Mouse (Mus musculus) cerebellum, postnatal 36 days (tissue): ENCODE results near the gene Mrtfb.
"Not testable (repeated sequence)": the region's sequence is repeated elsewhere in the genome, so short reads cannot be mapped to it uniquely, and the experiment has no call there.

Experiments used
- DNase-seq, 2 experiments: peaks; one replicate each; pipeline ENCODE4 v3.0.0; 2021 to 2022; ENCODE audit warnings: mixed read lengths in 2 of 2

Mrtfb gene

DNA sequence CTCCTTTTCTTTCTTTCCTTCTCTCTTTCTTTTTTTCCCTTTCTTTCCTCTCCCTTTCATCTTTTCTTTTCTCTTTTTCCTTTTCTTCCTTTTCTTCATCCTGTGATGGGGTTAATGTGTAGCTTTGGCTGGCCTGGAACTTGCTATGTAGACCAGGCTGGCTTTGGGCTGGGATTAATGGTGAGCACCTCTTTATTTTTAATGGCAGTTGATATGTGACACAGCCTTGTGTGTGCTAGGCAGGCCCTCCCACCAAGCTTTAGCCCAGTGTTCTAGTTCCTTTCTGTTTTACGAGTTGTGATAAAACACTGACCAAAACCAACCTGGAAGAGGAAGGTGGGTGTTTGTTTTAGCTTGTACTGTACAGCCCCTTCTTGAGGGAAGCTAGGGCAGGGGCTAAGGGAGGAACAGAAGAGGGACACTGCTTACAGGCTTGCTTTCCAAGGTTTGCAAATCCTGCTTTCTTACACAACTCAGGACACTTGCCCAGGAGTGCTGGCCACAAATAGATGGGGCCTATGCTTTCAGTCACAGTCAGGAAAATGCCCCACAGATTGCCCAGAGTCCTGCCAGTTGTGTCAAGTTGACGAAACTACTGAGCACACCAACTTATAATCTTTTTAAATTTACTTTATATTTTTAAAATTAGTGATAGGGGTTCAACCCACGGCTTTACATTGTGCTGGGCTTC lies 20.6 kb downstream of the Mrtfb start:
- DNase-seq, result no peak

DNA sequence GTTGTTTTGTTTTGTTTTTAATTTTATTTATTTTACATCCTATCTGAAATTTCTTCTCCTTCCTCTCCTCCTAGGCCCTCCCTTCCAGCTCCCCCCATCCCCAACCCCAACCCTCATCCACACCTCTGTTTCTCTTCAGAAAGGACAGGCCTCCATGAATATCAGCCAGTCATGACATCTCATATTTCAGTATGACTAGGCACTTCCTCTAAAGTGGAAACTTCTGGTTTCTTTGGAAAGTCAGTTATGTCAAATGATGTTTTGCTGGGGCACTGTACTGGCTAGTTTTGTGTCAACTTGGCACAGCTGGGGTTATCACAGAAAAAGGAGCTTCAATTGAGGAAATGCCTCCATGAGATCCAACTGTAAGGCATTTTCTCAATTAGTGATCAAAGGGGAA lies 30.1 kb downstream of the Mrtfb start:
- not testable (repeated sequence) for DNase-seq

DNA sequence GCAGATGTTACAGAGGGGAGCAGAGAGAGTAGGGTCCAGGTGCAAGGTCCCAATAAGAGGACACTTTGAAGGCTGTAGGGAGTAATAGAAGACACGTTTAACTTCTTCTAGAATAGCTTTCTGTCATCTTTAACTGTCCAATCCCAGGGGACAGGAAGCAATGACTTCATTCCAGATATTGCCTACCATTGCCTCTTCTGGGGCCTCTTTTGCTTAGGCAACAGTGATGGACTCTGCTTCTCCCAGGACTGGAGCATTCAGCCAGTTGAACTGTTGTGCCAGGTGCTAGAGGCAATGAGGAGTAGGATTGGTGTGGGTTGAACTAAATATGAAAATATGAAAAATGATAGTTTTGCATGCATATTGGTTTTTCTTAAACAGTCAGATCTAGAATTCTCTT lies 41.6 kb downstream of the Mrtfb start:
- DNase-seq, result no peak

DNA sequence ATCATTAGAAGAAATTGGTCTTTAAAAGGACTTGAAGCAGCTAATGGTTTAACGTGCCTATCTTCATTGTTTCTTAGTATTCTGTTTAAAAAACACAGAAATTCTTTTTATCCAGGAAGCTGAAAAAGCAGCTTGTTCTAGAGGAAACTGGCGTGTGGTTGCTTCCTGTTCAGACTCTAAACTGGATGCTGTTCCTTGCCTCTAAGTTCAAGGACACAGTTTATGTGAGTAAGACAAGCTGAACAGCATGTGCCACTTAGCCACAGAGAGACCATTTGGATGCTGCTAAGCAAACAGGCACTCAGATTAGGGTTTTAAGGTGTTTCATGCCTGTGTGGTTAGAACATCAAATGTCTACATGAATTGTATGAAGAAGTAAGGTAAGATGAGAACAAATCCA lies 42.7 kb downstream of the Mrtfb start:
- no peak for DNase-seq

DNA sequence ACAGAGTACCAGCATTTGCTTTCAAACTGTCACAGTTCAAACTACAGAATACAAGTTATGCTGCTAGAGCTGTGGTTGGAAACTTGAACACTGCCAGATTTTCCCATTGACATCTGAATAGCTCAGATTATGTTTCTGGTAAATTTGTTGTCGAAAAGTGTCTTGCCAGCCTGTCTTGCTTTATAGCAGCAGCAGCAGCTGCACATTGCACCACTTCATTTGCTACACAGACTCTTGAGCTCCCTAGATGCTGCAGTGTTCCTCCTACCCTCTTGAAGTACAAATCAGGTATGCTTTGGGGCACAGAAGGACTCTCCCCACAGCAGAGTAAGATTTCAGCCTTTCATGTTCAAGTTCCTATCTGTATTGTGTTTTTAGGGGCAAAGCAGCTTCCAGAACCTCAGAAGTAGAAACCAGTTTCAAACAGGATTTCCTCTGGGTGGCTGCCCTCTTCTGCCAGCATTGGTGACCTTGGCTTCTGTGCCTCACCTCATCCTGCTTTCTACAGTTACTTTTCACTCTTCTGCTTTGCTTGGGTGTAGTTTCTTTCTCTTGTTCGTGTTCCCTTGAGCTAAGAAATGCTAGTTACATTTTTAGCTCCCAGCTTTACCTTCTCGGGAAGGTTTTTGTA lies 49.9 kb downstream of the Mrtfb start:
- DNase-seq, result no peak

DNA sequence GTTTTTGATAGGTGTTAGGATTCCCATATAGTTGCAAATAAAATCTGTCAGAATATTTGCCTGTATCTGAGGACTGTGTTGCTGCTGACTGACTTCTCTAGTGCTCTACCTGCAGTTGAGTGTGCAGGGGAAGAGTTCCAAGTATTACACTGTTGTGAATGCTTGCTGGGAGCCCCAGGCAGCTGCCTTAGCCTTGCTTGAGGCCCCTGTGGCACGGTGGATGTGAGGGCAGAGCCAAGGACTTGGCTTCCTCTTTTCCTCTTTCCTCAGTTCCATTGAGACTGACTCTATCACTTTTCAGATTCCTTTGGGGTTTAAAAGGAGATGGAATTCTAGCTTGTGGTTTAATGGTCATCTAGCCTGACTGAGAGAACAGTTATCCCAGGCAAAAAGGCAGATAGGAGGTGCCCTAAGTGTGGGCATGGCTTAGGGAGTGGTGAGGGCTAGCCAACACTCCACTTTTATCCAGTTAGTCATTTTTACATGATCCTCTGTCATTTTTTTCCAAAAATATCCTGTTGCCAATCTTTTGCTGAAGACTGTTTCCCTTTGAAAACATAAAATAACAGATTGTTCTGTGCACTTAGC lies 53.9 kb downstream of the Mrtfb start:
- no peak for DNase-seq

DNA sequence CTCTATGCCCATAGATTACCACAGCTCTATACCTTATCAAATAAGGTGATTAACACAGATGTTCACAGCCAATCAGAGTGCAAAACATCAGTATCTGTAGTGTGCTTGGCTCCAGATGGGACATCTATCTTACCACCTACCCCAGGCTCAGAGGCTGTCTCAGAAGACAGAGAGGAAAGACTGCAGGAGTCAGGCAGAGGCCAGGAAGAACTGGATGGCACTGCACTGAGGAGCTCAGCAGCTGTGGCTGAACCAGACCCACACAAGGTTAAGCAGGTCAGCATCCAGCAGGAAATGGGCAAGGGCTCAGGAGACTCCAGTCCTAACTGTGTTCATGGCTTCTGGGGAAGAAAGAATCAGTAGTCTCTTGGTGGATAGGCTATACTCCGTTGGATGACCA lies 55.1 kb downstream of the Mrtfb start:
- DNase-seq, result no peak

DNA sequence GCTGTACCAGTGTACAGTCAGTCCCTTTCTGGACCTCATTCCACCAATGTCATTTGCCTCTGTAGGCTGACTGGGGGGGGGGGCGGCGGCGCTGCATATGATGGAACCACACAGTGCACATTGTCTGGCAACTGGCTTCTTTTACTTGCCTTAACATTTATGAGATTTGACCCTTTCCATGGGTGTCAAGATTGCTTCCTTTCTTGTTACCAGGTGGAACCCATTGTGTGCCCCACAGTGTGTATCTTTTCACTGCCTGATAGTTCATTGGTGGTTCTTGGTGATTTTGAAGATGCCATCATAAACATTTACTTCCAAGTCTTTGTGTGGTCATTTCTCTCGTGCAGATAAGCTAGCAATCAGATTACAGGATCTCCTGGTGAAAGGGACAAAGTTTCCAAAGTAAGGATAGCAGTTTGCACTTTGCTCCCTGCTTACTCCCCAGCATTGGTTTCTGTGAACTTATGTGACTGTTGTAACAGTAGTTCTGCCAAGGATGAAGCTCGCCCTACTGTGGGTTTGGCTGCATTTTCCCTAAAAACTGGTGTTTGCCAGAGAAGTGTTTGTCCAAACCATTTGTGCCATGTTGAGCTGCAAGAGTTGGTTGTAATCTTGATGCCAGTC lies 56.9 kb downstream of the Mrtfb start:
- DNase-seq, result no peak

DNA sequence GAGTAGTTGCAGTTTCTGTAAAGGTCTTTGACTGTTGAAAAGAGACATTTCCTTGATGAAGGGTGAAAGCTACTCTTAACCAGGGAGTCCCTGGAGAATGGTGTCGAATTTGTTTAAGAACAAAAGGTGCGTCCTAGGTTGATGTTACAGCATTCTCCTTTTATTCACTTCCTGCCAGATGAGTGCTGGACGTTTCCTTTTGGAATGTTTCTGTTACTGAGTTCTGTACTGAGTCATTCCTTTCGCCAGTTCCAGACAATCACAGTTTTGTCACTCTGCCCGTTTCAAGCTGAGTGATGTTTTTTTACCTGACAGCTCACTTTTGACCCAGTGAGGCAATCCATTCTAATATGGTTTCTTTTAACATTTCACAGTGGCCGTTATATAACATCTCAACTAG lies 67.5 kb downstream of the Mrtfb start:
- DNase-seq, result no peak

DNA sequence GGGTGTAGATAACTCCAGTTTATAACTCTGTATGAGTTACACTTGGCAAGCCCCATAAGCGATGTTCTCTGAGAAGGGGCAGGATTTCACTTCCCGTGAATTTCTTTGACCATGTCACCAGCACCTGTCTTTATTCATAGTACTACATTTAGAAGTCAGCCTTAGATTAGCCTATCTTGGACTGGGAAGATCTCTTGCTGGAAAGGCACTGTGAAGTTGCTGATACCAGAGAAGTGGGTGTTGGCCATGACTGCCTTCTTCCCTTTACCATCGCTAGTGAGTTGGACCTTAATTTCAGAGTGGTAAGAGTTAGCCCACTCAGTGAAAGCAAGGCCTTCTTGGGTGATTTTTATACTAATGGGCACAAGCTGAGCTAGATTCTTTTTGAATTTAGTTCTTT lies 70.3 kb downstream of the Mrtfb start:
- DNase-seq, result no peak

DNA sequence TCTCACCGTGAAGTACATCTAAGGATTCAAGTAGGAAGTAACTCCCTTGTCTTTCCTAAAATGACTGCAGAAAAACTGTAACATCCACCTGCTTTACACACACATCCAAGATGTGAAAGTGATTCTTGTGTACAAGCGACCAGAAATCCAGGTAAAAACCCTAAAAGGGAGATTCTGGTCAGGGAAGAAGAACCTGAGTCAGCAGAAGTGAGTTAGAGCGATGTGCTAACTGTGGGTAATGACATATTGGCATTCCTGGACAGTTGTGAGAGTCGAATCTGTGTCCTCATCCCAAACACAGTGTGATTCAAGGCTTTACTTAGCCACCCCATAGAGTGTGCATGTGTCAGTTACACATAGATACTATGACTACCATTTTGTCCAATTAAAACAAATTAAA lies 72.4 kb downstream of the Mrtfb start:
- no peak for DNase-seq

DNA sequence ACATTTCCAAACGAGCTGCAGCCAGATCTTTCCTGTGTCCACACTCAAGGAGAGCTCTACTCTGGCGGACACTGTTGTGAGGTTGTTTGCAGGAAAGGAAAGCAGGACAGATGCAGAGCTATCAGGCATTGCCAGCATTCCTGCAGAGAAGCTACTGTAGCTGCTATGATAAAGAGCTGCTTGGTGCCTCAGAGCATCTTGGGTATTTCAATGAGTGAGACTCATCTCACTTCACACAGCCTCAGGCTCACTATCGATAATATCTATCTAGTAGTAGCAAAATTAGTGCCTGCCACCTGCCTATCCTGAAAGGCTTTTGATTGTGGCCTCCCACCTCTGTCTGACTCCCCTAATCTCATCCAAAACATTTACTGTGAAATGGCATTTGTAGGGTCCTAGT lies 73.4 kb downstream of the Mrtfb start:
- DNase-seq, result peak in 1 of 2 experiments; percentile 16

DNA sequence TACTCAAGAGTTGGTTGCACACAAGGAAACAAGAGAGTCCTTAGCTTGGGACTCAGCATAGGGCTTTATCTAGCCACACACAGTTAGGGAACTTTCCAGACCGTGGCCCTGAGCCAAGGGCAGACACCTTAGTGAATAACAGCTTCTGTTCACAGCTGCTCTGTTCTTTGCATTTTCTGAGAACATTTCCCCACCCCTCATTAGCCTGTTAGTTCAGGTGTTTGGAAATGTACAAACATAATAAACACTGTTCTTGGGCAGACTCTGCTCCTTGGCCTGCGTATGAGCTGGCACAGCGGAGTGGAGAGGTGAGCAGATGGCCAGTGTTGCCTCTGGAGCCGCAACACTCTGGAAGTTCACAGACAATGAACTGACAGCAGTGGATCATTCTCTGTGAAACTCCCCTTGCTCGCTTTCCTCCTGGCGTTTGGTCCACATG lies 74.0 kb downstream of the Mrtfb start:
- peak; percentile 27 to 28 for DNase-seq

DNA sequence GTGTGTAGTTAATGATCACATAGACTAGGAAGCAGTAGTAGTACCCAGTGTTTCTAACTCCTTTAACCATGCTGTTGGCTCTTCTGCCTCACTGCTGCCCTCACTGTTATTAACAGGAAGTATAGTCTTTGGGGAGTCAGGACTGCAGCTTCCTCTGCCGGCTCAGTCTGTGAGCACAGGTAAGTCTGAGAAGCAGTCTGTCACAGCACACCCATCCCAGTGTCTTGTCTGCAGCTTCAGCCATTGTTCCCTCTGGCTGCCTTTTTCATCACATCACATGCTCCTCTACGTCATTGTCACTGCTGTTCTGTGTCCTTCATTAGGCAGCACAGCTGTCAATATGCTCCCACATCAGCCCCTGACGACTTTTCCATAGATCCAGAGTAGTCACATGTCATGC lies 75.6 kb downstream of the Mrtfb start:
- no peak for DNase-seq

DNA sequence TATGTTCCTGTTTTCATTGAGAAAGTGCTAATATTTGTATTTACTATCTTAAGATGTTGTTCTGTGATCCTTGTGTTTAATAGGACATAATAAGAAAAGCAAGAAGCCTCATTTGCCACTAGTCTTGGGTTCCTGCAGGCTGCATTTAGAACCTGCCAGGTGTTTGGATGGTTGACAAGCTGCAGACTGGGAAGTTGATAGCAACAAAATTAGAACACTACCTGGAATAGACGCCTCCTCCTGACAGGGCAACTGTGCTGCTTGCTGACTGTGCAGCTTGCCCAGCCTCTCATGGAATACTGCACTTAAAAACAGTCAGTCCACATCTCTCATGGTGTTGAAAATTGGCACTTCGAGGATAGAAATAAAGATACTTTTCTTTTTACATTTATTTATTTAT lies 76.3 kb downstream of the Mrtfb start:
- no peak for DNase-seq

DNA sequence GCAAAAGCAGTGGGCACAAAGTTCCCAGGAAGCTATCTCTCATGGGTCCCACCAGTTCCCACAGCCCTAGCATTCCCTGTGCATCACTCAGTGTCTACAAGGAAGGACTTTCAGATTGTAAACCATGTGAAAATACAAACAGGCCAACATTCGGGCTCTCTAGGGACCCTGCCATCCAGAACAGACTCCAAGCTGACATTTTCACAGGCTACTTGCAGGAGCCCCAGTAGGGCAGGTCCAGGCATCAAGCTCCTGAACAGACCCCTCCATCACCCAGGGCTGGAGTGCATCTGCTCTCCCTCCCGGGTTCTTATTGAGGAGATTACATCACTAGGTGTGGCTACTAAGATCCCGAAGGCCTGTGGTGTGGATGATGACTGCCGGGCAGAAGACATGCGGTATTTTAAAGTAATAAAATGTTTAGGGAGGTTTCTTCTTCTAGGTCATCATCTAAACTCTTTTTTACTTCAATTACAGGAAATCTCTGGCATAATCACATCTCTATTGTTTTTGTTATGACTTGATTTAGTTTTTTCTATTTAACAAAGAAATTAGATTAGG lies 77.6 kb downstream of the Mrtfb start:
- DNase-seq, result no peak

DNA sequence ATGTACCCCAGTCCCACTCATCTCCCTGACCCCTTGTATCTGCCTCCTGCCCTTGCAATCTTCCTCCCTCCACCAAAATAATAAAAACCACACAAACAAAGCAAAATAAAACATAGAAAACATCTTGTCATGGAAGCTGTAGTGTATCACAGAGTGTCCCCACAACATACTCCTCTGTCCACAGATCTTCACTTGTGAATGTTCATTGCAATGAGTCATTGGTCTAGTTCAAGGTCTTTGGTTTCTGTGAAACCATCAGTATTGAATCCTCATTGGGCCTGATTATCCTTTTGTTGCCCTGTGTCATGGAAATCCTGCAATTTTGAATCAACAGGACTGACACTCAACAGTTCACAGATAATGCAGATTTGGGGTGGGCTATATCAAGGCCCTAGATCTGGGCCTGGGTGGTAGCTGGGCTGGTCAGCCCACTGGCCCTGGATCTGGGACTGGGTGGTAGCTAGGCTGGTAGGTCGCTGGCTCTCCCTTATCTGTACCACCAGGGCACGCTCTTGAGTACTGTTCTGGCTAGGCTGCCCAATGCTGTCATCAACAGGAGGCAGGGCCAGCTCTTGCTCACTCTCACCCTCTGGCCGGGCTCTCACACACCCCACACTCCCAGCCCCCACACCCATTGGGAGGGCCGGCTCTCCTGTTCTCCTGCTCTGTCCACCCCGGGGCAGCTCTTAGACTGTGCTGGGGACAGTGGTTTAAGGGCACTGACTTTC lies 80.4 kb downstream of the Mrtfb start:
- DNase-seq, result no peak

DNA sequence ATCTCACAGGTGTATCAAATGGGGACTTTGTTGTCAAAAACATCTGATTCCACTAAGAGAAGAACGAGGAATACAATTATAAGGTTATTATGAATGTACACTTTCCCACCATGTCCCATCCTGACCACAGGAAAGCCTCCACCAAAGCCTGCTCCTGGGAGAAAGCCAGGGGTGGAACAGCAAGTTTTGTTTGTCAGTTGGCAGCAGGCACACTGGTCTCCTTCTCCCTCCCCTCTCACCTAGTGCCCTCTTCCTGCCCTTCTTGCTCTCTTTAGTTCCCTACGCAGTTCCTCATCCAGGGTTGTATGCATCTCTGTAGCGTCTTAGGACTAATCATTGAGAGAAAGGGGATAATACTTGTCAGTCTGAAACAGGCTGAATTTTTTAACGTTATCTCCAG lies 81.8 kb downstream of the Mrtfb start:
- DNase-seq, result no peak

DNA sequence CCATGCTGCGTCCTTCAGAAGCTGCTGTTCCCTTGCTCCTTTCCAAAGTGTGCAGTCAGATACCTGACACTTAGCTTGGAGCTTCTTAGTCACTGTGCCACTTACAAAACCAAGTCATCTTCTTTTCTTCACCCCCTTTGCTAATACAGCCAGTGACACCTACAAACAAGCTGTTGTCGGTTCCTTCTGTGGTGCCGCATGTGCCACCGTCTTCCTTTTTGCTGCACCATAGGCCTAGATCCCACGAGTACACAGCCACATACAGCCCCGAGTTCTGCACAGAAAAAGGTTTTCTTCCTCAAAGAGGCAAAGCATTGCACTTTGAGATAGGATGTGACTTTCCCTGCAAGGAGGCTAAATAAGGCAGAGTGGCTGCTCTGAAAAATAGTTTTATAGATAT lies 83.2 kb downstream of the Mrtfb start:
- DNase-seq, result no peak

DNA sequence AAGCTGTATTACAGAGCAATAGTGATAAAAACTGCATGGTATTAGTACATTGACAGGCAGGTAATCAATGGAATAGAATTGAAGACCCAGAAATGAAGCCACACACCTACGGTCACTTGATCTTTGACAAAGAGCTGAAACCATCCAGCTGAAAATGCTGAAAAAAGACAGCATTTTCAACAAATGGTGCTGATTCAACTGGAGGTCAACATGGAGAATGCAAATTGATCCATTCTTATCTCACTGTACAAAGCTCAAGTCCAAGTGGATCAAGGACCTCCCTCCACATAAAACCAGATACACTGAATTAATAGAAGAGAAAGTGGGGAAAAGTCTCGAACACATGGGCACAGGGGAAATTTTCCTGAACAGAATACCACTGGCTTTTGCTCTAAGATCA lies 89.5 kb downstream of the Mrtfb start:
- DNase-seq, result not testable (repeated sequence)

DNA sequence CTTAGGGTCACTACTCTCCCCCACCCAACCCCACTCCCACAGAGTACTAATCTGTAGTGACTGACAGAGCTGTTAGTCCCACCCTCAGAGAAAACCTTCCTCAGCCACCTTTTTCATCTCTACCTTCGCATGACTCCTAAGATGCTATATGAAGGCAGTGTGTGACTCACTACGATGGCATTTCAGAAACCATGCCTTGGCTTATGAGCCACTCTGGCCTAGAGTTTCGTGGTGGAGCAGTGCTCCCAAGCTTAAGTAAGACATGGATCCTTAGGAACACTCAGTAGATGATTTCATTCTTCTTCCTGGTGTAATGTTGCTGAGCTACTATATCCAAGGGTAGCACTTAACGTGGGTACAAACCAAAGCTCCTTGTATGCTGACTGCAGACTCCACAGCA lies 94.4 kb downstream of the Mrtfb start:
- DNase-seq, result no peak

DNA sequence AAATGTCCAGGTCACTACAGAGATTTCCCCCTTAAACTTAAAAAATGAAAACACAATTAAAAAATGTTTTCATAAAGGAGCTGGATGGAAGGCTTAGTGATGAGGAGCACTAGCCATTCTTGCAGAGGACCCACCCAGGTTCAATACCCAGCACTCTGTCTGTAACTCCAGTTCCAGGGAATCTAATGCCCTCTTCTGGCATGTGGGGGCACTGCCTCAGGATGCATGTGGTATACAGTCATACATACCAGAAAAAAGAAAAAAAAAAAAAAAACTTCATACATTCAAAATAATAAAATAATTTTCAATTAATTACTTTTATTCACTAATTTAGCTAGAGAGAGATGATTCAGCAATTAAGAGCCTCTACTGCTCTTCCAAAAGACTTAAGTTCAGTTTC lies 95.0 kb downstream of the Mrtfb start:
- DNase-seq, result no peak

DNA sequence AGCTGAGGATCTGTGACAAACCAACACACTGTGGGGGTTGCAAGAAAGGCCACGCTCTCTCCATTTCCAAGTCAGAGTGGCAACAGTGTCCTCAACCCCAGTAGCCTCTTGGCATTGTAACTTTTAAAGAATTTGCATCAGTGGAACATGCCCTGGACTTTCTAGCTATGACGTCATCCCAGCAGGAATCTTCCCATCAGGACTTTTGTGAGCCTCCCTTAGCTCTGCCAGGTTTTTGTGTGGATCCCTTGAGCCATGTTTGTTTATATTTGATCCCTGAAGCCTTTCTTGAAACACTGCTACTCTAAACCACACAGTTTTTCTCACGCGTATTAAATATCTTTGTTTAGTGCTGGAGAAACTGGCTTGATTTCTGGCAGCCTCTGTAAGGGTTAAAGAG lies 97.6 kb downstream of the Mrtfb start:
- no peak for DNase-seq
